Mouse (Mus musculus) kidney, postnatal 0 days (tissue): ENCODE results near the gene Cd46. TPM values are rescaled to one million over a fixed set of nuclear protein-coding genes. Genes with fewer than 3 reads are reported as not detected.

ENCODE experiments used
- ATAC-seq: fragments of 200-750 bp; cut with Nextera tagmentation; replicated peaks from 2 replicates; pipeline ENCODE4 v1.8.0; 2017; ENCODE audit warnings: low read depth, moderate number of reproducible peaks, moderate TSS enrichment, moderate library complexity; ENCODE audit not compliant: low FRiP score
- DNase-seq: peaks from one replicate; pipeline ENCODE4 v3.0.0-alpha.2; 2016; ENCODE audit warnings: low spot score
- H3K27ac ChIP-seq: fragments of 300-500 bp; sonication (generic); 2 replicates; pipeline ENCODE4 v1.5.1; 2014; ENCODE audit warnings: mild to moderate bottlenecking
- H3K27me3 ChIP-seq: fragments of 300-500 bp; sonication (generic); 2 replicates; pipeline ENCODE4 v1.6.1; 2014; ENCODE audit warnings: low read length, mixed read lengths; ENCODE audit not compliant: insufficient read depth
- H3K36me3 ChIP-seq: fragments of 300-500 bp; sonication (generic); 2 replicates; pipeline ENCODE4 v1.6.1; 2014; ENCODE audit warnings: low read length, mixed read lengths; ENCODE audit not compliant: insufficient read depth
- H3K4me1 ChIP-seq: fragments of 300-500 bp; sonication (generic); replicated peaks from 2 replicates; pipeline ENCODE4 v1.6.1; 2014; ENCODE audit warnings: antibody characterized with exemption, low read length, mixed read lengths; ENCODE audit not compliant: insufficient read depth
- H3K4me2 ChIP-seq: fragments of 300-500 bp; sonication (generic); 2 replicates; pipeline ENCODE4 v1.6.1; 2014; ENCODE audit warnings: mild to moderate bottlenecking, low read length, moderate library complexity, mixed read lengths
- H3K4me3 ChIP-seq: fragments of 300-500 bp; sonication (generic); replicated peaks from 2 replicates; pipeline ENCODE4 v1.5.1; 2014; ENCODE audit warnings: low read depth, low read length
- H3K9ac ChIP-seq: fragments of 300-500 bp; sonication (generic); 2 replicates; pipeline ENCODE4 v1.6.1; 2014; ENCODE audit warnings: low read depth, low read length
- H3K9me3 ChIP-seq: fragments of 300-500 bp; sonication (generic); replicated peaks from 2 replicates; pipeline ENCODE4 v1.6.1; 2016; ENCODE audit warnings: low read length, inconsistent platforms, mixed read lengths
- CTCF ChIP-seq: IDR thresholded peaks from 2 replicates; pipeline ENCODE4 v1.5.1; 2016; ENCODE audit warnings: antibody characterized with exemption, low read depth, mild to moderate bottlenecking, moderate library complexity
- WGBS: fragments of 180-500 bp; shearing (Covaris S2); extraction: QIAGEN DNeasy Blood & Tissue Kit; methylation state at CpG from one replicate; pipeline ENCODE4 v1.1.7; 2014; 5-methylcytosine and 5-hydroxymethylcytosine counted together
- microRNA counts: library from miRNA; unstranded; fragments of <30 nt; microRNA quantifications from one replicate; lab custom pipeline; 2015
- microRNA-seq: library from miRNA; unstranded; fragments of <30 nt; microRNA quantifications from one replicate; pipeline ENCODE4, GENCODE M21; 2016
- polyA plus RNA-seq: library from polyadenylated mRNA; unstranded; fragments of >200 nt; fragmentation: Nextera tagmentation; extraction: Ambion mirVana; gene quantifications from 2 replicates; pipeline ENCODE4 v1.2.1, GENCODE M21; 2015

The Cd46 gene
- polyA plus RNA-seq, 1 experiment from 2014 or later: 1.5 TPM

DNA sequence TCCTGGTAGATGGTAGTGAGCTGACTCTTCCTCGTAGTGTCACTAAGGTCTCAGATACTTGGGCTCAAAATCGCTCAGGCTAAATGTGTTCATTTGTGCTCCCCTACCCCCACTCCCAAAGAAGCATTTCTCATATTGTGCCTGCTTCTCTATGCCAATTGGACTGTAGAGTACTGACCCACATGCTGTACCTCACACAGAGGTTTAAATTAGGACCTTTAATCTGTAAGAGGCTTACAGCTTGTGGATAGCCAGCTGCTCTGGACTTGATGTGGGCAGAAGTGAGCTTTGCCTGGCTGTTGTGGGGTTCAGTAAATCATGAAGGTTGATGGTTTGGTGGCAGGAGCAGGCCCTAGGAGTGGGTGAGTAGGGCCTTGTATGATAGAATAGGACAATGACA lies 101.1 kb downstream of the Cd46 start:
- Histone ChIP-seq H3K4me1 (no peaks in the 10 kb centered on the region), H3K9me3 (no peaks in the 10 kb centered on the region), H3K9ac (no peak overlapping the region), H3K4me3 (no peak overlapping the region), H3K4me2 (no peak overlapping the region), H3K27ac (no peak overlapping the region), H3K36me3 (no peaks in the 10 kb centered on the region), H3K27me3 (no peaks in the 10 kb centered on the region)
- WGBS: 83% methylated on average over 2 of the region's 2 CpGs
- DNase-seq (no peak), ATAC-seq (no peak)
- TF ChIP-seq CTCF: no peak

DNA sequence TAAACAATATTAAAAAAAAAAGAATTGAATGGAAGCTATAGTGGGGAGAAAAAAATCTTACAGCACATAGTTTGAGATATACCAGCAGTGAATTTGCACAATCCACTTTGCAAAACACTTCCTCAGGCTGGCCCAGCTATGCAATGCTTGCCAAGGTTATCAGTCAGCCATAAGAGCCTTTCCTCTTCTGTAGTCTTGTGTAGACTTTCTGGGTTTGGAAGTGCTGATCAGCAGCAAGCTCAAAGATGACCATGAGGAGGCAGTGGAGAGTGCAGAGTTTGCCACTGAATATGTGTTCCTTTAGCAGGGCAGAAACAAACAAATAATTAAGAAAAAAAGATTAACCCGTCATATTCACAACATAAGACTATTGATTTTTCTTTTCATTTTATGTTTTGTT lies 103.0 kb downstream of the Cd46 start:
- 0 out of 2 replicates have a peak, but pooled peaks have one; percentile 18 for TF ChIP-seq CTCF
- Histone ChIP-seq H3K9me3 (no peaks in the 10 kb centered on the region), H3K4me3 (no peak overlapping the region), H3K36me3 (no peaks in the 10 kb centered on the region), H3K27ac (no peak overlapping the region), H3K27me3 (no peaks in the 10 kb centered on the region), H3K9ac (no peak overlapping the region), H3K4me1 (no peaks in the 10 kb centered on the region), H3K4me2 (no peak overlapping the region)
- ATAC-seq (no peak), DNase-seq (no peak)
- WGBS: 98% methylated on average over 1 of the region's 1 CpGs

MicroRNAs encoded within 50 kb of the gene (microRNA counts, 519-probe panel; counts per million panel counts)
- microRNA mmu-miR-29b (lab: Ali Mortazavi, UCI) (2,898 counts per million, percentile 69 among the panel's probes with 10 or more counts), microRNA mmu-miR-29c (lab: Ali Mortazavi, UCI) (5,647 counts per million, percentile 88 among the panel's probes with 10 or more counts)

Small RNAs within 50 kb of the gene (microRNA-seq; reads per million reads assigned to microRNA genes)
- gene Mir29b-2: 1.2 reads per million
- 142 reads per million, percentile 54 among the genes with 10 or more reads in this experiment for gene Mir29c

Other genes starting within 250 kb of the Cd46 start
- 84.6 and 91.2 TPM in 2 replicates for gene Cd34, start 153.4 kb downstream of the Cd46 start, polyA plus RNA-seq
- 85.8 and 87.4 TPM in 2 replicates for gene Cr1l, start 39.3 kb upstream of the Cd46 start, polyA plus RNA-seq
- gene Cr2, start 84.5 kb upstream of the Cd46 start, polyA plus RNA-seq: 1.7 and 2.4 TPM in 2 replicates